ENCODE assay signal across 9 mouse cellular contexts in the genomic region with DNA sequence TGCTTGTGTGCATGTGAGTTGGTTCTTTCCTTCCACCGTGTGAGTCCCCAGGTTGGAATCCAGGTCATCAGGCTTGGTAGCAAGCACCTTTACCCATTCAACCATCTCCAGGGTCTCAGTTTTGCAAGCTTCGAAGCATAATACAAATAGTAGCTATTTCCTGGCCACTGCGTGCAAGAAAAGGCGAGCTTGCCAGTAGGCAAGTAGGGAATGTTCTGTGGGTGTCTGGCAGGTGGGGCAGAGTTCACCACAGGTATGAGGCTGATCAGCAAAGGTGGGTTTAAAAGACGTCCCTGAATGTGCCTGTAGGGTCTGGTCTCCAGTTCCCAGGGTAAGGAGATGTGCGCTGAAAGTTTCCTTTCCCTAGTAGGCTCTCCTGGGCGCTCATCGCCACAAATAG. TPM values are rescaled to one million over a fixed set of nuclear protein-coding genes. Genes with fewer than 3 reads are reported as not detected.
DNase-seq lines count a peak whose midpoint lies in the region; ATAC-seq and TF ChIP-seq lines count a peak whose summit lies in the region.
"Had no signal": no experiment of that assay in that cellular context is flagged by ENCODE, and none has a peak within 500 bp of the region (broad histone marks: within the 10 kb centered on the region; RNA-seq: fewer than 3 reads in every experiment).

No protein-coding gene starts in this region.

- H3K27ac ChIP-seq in heart, embryonic 10.5 days: 0 out of 2 replicates have a peak overlapping the region, but pooled peaks have one; percentile 6
- no peak overlapping the region for H3K27ac ChIP-seq in limb, embryonic 11.5 days (replicated peaks; ENCODE audit: low read depth, low read length)
- H3K27ac ChIP-seq in limb, embryonic 10.5 days: no peak overlapping the region
- no peak overlapping the region for H3K27ac ChIP-seq in hindbrain, postnatal 0 days
- H3K27ac ChIP-seq in midbrain, embryonic 15.5 days: no peak overlapping the region
- H3K27ac ChIP-seq: macrophage had no signal

- TF ChIP-seq CTCF in hindbrain, postnatal 0 days (IDR thresholded peaks at IDR 0.05; ENCODE audit: low read depth): no peak

- H3K4me3 ChIP-seq in heart, embryonic 10.5 days: peak overlapping the region; percentile 79
- H3K4me3 ChIP-seq in limb, embryonic 11.5 days (ENCODE audit: low read depth, low read length): peak overlapping the region; percentile 54; the same call in 1 of the 2 replicates
- H3K4me3 ChIP-seq in limb, embryonic 10.5 days: no peak overlapping the region
- no peak overlapping the region; the same call in 1 of the 2 replicates for H3K4me3 ChIP-seq in hindbrain, postnatal 0 days (ENCODE audit: low read length)
- H3K4me3 ChIP-seq in midbrain, embryonic 15.5 days: peak overlapping the region; percentile 55; the same call in 1 of the 2 replicates

- no peak overlapping the region for H3K9ac ChIP-seq in limb, embryonic 11.5 days (ENCODE audit: low read length)
- no peak overlapping the region for H3K9ac ChIP-seq in hindbrain, postnatal 0 days (replicated peaks; ENCODE audit: low read length)
- H3K9ac ChIP-seq in midbrain, embryonic 15.5 days: no peak overlapping the region

- H3K27me3 ChIP-seq in heart, embryonic 10.5 days (ENCODE audit: insufficient read depth, poor library complexity, severe bottlenecking): peaks cover 88% of the 10 kb centered on the region
- peaks cover 54% of the 10 kb centered on the region for H3K27me3 ChIP-seq in limb, embryonic 11.5 days (ENCODE audit: control insufficient read depth, insufficient read depth, low read length)
- peaks cover 85% of the 10 kb centered on the region for H3K27me3 ChIP-seq in limb, embryonic 10.5 days (ENCODE audit: low read depth, poor library complexity, severe bottlenecking)
- peaks cover 28% of the 10 kb centered on the region for H3K27me3 ChIP-seq in hindbrain, postnatal 0 days (ENCODE audit: insufficient read depth, low read length)
- peaks cover 60% of the 10 kb centered on the region for H3K27me3 ChIP-seq in midbrain, embryonic 15.5 days (replicated peaks)

- ATAC-seq in limb, embryonic 11.5 days (ENCODE audit: insufficient number of reproducible peaks, low FRiP score, low TSS enrichment, low read depth): no peak
- ATAC-seq in hindbrain, postnatal 0 days: no peak
- no peak for ATAC-seq in midbrain, embryonic 15.5 days (replicated peaks)

- H3K4me2 ChIP-seq in limb, embryonic 11.5 days (ENCODE audit: low read depth, severe bottlenecking): no peak overlapping the region
- H3K4me2 ChIP-seq in hindbrain, postnatal 0 days (ENCODE audit: low read depth, low read length): peak overlapping the region; percentile 59
- H3K4me2 ChIP-seq in midbrain, embryonic 15.5 days: peak overlapping the region; percentile 79; the same call in 1 of the 2 replicates

- H3K4me1 ChIP-seq in heart, embryonic 10.5 days: peaks cover 16% of the 10 kb centered on the region
- no peaks in the 10 kb centered on the region; the same call in 1 of the 2 replicates for H3K4me1 ChIP-seq in limb, embryonic 11.5 days (ENCODE audit: control insufficient read depth, insufficient read depth, low read length)
- peaks cover 17% of the 10 kb centered on the region for H3K4me1 ChIP-seq in limb, embryonic 10.5 days
- peaks cover 4% of the 10 kb centered on the region; the same call in 1 of the 2 replicates for H3K4me1 ChIP-seq in hindbrain, postnatal 0 days (ENCODE audit: insufficient read depth, low read length)
- peaks cover 18% of the 10 kb centered on the region for H3K4me1 ChIP-seq in midbrain, embryonic 15.5 days

- no peaks in the 10 kb centered on the region for H3K9me3 ChIP-seq in heart, embryonic 10.5 days
- H3K9me3 ChIP-seq in limb, embryonic 11.5 days (ENCODE audit: control insufficient read depth, low read length): no peaks in the 10 kb centered on the region
- H3K9me3 ChIP-seq in limb, embryonic 10.5 days (replicated peaks): no peaks in the 10 kb centered on the region
- no peaks in the 10 kb centered on the region for H3K9me3 ChIP-seq in hindbrain, postnatal 0 days (ENCODE audit: low read length)
- H3K9me3 ChIP-seq in midbrain, embryonic 15.5 days: no peaks in the 10 kb centered on the region

- WGBS in heart, embryonic 10.5 days: 41% methylated on average over 8 of the region's 8 CpGs
- 43% methylated on average over 8 of the region's 8 CpGs for WGBS in limb, embryonic 11.5 days
- 41% methylated on average over 8 of the region's 8 CpGs for WGBS in limb, embryonic 10.5 days
- WGBS in hindbrain, postnatal 0 days: 43% methylated on average over 8 of the region's 8 CpGs
- WGBS in midbrain, embryonic 15.5 days: 42% methylated on average over 8 of the region's 8 CpGs

- DNase-seq in heart, embryonic 10.5 days (ENCODE audit: low spot score): no peak
- DNase-seq in heart, adult 11 months: no peak
- DNase-seq in limb, embryonic 11.5 days (ENCODE audit: low spot score): no peak
- no peak for DNase-seq in limb, embryonic 10.5 days (ENCODE audit: low spot score)
- no peak for DNase-seq in hindbrain, postnatal 0 days (ENCODE audit: low spot score)
- no peak for DNase-seq in ovary, adult 18-20 months (ENCODE audit: low spot score)
- DNase-seq in thymus, postnatal 0 days (ENCODE audit: low spot score): no peak

- no peaks in the 10 kb centered on the region for H3K36me3 ChIP-seq in heart, embryonic 10.5 days
- H3K36me3 ChIP-seq in limb, embryonic 11.5 days (ENCODE audit: control insufficient read depth, insufficient read depth, low read length): no peaks in the 10 kb centered on the region
- H3K36me3 ChIP-seq in limb, embryonic 10.5 days: no peaks in the 10 kb centered on the region
- H3K36me3 ChIP-seq in hindbrain, postnatal 0 days (ENCODE audit: insufficient read depth, low read length): no peaks in the 10 kb centered on the region
- no peaks in the 10 kb centered on the region for H3K36me3 ChIP-seq in midbrain, embryonic 15.5 days (replicated peaks)

RNA-seq across cellular contexts. Expression of gene Ppara, which starts 0.6 kb away (rescaled TPM):
- 0.88 and 2.0 TPM in 2 replicates for polyA plus RNA-seq in heart, embryonic 10.5 days (2016; fragmentation: Nextera tagmentation; extraction: Ambion mirVana)
- polyA plus RNA-seq in limb, embryonic 11.5 days (2014; fragmentation: Nextera tagmentation; extraction: Ambion mirVana): 0.91 and 1.0 TPM in 2 replicates
- polyA plus RNA-seq in limb, embryonic 10.5 days (2016; fragmentation: Nextera tagmentation; extraction: Ambion mirVana): 0.16 and 0.45 TPM in 2 replicates
- 1.2 and 6.6 TPM in 2 replicates for total RNA-seq in hindbrain, postnatal 0 days (2014; rRNA removed)
- 1.9 and 2.7 TPM in 2 replicates for polyA plus RNA-seq in hindbrain, postnatal 0 days (2015; fragmentation: Nextera tagmentation; extraction: Ambion mirVana)
- polyA plus RNA-seq in midbrain, embryonic 15.5 days (2015; fragmentation: Nextera tagmentation; extraction: Ambion mirVana): 1.3 and 2.2 TPM in 2 replicates
- 0.48 and 0.72 TPM in 2 replicates for polyA plus RNA-seq in thymus, postnatal 0 days (2015; fragmentation: Nextera tagmentation; extraction: Ambion mirVana)
- polyA plus RNA-seq: macrophage had no signal

Comparison
In these comparisons a context has a peak if more than half of its experiments do, and no peak if none do; other contexts are left out.
1. H3K4me3 ChIP-seq: peak in heart, embryonic 10.5 days (single experiment), limb, embryonic 11.5 days (single experiment) and midbrain, embryonic 15.5 days (single experiment); none in limb, embryonic 10.5 days (single experiment) and hindbrain, postnatal 0 days (single experiment).